Mouse (Mus musculus) liver, adult 2 months (tissue): Measurements from ENCODE around the gene Ntn5.

Experiments
- CTCF ChIP-seq: fragments of 200-500 bp; IDR thresholded peaks from 2 replicates; pipeline ENCODE4 v1.5.1; 2011; ENCODE audit warnings: low read depth, low read length, control low read depth
- POLR2A ChIP-seq: fragments of 200-500 bp; IDR thresholded peaks from 2 replicates; pipeline ENCODE4 v1.6.1; 2011; ENCODE audit warnings: low read length, control low read depth; ENCODE audit not compliant: insufficient read depth; ENCODE audit errors: extremely low read depth

DNA sequence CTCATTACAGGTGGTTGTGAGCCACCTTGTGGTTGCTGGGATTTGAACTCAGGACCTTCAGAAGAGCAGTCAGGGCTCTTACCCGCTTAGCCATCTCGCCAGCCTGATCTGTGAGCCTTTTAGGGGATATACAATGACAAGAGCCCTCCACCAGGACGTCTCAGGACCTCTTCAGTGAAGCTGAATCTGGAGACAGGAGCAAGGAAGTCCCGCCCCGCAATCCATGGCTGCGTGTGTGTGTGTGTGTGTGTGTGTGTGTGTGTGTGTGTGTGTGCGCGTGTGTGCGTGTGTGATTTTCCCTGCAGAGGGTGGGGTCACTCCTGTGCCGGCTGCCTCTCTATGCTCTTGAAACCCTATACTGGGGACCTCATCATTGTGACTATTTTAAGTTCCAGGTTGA, 56.0 kb downstream of the Ntn5 start:
- no peak for TF ChIP-seq CTCF
- no peak for TF ChIP-seq POLR2A
